Mouse (Mus musculus) liver, embryonic 12.5 days (tissue): ENCODE results near the gene Mrpl1. TPM values are rescaled to one million over a fixed set of nuclear protein-coding genes. Genes with fewer than 3 reads are reported as not detected.
A peak's percentile ranks its signal among the peaks of the same experiment; 100 is the strongest.

Experiments
- ATAC-seq: fragments of 200-750 bp; cut with Nextera tagmentation; 2 replicates; pipeline ENCODE4 v1.8.0; 2017; ENCODE audit warnings: moderate number of reproducible peaks, mild to moderate bottlenecking, moderate library complexity
- H3K27ac ChIP-seq: fragments of 300-500 bp; sonication (generic); 2 replicates; pipeline ENCODE4 v1.5.1; 2016; ENCODE audit warnings: mild to moderate bottlenecking
- H3K27me3 ChIP-seq: fragments of 300-500 bp; sonication (generic); replicated peaks from 2 replicates; pipeline ENCODE4 v1.6.1; 2016; ENCODE audit warnings: mild to moderate bottlenecking, moderate library complexity
- H3K36me3 ChIP-seq: fragments of 300-500 bp; sonication (generic); 2 replicates; pipeline ENCODE4 v1.6.1; 2016; ENCODE audit warnings: mild to moderate bottlenecking, moderate library complexity
- H3K4me1 ChIP-seq: fragments of 300-500 bp; sonication (generic); 2 replicates; pipeline ENCODE4 v1.6.1; 2016
- H3K4me2 ChIP-seq: fragments of 300-500 bp; sonication (generic); 2 replicates; pipeline ENCODE4 v1.6.1; 2016; ENCODE audit warnings: mild to moderate bottlenecking, moderate library complexity
- H3K4me3 ChIP-seq: fragments of 300-500 bp; sonication (generic); 2 replicates; pipeline ENCODE4 v1.5.1; 2016; ENCODE audit warnings: mild to moderate bottlenecking, moderate library complexity
- H3K9ac ChIP-seq: fragments of 300-500 bp; sonication (generic); 2 replicates; pipeline ENCODE4 v1.6.1; 2016; ENCODE audit warnings: mild to moderate bottlenecking, moderate library complexity
- H3K9me3 ChIP-seq: fragments of 300-500 bp; sonication (generic); replicated peaks from 2 replicates; pipeline ENCODE4 v1.6.1; 2016; ENCODE audit warnings: mild to moderate bottlenecking, moderate library complexity
- WGBS: fragments of 180-500 bp; shearing (Covaris S2); methylation state at CpG from one replicate; pipeline ENCODE4 v1.1.7; 2016; ENCODE audit not compliant: insufficient replicate concordance; 5-methylcytosine and 5-hydroxymethylcytosine counted together
- polyA plus RNA-seq: library from polyadenylated mRNA; unstranded; fragments of >200 nt; fragmentation: Nextera tagmentation; extraction: Ambion mirVana; gene quantifications from 2 replicates; pipeline ENCODE4 v1.2.1, GENCODE M21; 2016

The Mrpl1 gene
- polyA plus RNA-seq, result 22.3 and 23.6 TPM in 2 replicates

DNA sequence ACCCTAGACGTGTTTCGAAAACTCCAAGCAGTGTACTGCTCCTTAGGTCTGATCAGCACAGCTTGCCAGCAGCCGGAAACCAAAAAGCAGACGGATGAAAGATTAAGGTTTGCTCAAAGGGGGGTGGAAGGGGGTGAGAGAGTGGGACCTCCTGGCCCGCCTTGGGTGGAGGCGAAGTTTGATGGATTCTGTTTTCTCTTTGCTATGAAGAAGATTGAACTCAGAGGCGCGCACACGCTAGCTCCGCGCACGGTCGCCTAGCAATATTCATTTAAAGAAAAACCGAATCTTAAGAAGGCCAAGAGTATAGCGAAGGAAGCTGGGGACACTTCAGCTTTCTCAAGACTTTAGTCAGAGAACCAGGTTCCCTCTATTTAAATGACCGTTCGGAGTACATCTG lies at the start of gene Mrpl1:
TSS of gene Mrpl1 (plus strand) at position 35 of the 400 bp plus-strand sequence.
- Histone ChIP-seq H3K4me2 (peak within 1 kb of the TSS; percentile 86), H3K9me3 (no peaks in the 10 kb centered on the region), H3K9ac (peak within 1 kb of the TSS; percentile 82), H3K4me1 (peaks cover 23% of the 10 kb centered on the region), H3K27me3 (no peaks in the 10 kb centered on the region), H3K4me3 (peak within 1 kb of the TSS; percentile 86), H3K27ac (peak within 1 kb of the TSS; percentile 84), H3K36me3 (peaks cover 9% of the 10 kb centered on the region)
- 1% methylated on average over 17 of the region's 17 CpGs for WGBS
- ATAC-seq, result peak; percentile 73

DNA sequence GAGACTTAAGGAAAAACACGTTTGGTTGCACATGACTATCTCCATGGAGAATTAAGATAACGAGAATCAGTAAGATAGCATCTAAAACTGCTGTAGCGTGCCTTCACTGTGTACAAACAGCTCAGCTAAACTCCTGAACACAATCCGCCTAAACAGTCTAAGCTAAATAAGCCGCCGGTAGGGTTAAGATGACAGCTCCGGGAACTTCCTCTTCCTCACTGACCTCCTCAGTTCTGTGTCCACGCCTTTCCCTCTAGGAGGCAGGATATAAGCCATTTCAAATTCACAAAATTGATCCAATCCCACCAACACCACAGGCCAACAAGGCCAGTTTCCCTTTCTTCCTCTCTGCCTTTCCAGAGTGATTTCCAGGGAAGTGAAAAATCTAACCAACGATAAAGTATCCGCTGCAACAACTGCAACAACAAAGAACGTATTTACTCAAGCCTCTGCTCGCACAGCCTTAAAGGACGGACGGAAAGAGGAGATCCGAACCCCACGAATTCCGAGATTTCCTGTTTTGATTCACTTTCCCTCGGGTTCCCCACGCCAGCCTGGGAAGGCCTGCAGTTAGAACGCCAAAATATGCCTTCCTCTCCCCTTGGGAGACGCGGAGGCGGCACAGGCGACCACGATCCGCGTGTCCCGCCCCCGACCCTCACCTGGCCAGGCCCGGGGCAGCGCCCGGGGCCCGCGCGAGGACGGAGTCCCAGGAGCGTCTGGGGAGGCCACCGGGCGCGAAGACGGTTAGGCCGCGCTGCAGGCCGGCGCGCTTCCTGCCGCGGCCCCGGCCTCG lies 48.6 kb upstream of the Mrpl1 start:
- no peak for ATAC-seq
- Histone ChIP-seq H3K9me3 (no peaks in the 10 kb centered on the region), H3K4me2 (peak overlapping the region; percentile 96), H3K4me1 (peaks cover 26% of the 10 kb centered on the region), H3K9ac (peak overlapping the region; percentile 94), H3K27ac (peak overlapping the region; percentile 98), H3K4me3 (peak overlapping the region; percentile 95), H3K27me3 (no peaks in the 10 kb centered on the region), H3K36me3 (no peaks in the 10 kb centered on the region)
- under 1% methylated on average over 39 of the region's 50 CpGs for WGBS

DNA sequence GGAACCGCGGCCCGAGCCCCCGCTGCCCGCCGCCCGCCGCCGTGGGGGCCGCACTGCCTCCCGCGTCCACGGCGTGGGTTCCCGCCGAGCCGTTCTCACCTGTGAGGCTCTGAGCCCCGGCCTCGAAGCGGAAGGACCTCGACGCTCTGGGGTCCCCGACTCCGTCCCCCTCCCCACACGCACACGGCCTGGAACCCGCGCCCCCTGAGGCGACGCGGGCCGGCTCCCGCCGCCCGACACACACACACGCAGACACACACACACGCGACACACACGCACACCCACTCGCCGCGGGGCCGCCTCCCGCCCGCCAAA lies 48.1 kb upstream of the Mrpl1 start:
- Histone ChIP-seq H3K4me1 (peaks cover 26% of the 10 kb centered on the region), H3K9me3 (no peaks in the 10 kb centered on the region), H3K4me2 (peak overlapping the region; percentile 96), H3K27me3 (no peaks in the 10 kb centered on the region), H3K4me3 (peak overlapping the region; percentile 95), H3K27ac (peak overlapping the region; percentile 98), H3K36me3 (no peaks in the 10 kb centered on the region), H3K9ac (peak overlapping the region; percentile 94)
- WGBS, result 1% methylated on average over 36 of the region's 45 CpGs
- 0 out of 2 replicates have a peak, but pooled peaks have one; percentile 9 for ATAC-seq

DNA sequence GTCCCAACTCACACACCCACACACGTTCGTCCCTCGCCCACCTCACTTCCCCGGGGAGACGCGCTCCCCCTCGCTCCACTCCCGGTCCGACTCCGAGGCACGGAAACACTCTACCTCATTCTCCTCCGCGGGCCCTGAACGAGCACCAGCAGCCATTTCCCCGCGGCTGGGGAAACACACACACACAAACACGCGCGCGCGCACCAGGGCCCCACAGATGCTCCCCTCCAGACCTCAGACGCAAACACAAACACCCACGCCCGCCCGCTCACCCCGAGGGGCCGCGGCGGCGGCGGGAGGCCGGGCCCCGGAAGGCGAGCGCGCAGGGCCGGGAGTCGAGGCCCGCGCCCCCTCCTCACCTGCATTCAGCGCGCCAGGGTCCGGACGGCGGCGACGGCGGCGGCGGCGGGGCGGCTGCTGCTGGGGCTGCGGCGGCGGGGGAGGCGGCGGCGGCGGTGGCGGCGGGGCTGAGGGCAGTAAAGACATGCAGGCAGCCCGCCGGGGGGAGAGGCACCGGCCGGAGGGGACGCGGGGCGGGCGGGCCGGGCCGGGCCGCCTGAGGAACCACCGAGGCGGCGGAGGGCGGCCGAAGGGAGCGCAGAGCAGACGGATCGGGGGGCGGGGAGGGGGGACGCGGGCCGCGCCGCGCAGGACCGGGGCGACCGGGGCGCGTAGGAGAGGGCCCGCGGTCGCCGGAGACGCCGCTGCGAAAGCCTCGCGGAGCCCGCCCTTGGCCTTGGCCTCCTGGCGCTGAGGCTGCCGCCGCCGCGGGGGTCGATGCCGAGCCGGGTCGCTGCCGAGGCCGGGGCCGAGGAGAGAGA lies 47.5 kb upstream of the Mrpl1 start:
- no peaks in the 10 kb centered on the region for H3K27me3 ChIP-seq
- WGBS, result 1% methylated on average over 80 of the region's 114 CpGs
- peak; percentile 58 for ATAC-seq

DNA sequence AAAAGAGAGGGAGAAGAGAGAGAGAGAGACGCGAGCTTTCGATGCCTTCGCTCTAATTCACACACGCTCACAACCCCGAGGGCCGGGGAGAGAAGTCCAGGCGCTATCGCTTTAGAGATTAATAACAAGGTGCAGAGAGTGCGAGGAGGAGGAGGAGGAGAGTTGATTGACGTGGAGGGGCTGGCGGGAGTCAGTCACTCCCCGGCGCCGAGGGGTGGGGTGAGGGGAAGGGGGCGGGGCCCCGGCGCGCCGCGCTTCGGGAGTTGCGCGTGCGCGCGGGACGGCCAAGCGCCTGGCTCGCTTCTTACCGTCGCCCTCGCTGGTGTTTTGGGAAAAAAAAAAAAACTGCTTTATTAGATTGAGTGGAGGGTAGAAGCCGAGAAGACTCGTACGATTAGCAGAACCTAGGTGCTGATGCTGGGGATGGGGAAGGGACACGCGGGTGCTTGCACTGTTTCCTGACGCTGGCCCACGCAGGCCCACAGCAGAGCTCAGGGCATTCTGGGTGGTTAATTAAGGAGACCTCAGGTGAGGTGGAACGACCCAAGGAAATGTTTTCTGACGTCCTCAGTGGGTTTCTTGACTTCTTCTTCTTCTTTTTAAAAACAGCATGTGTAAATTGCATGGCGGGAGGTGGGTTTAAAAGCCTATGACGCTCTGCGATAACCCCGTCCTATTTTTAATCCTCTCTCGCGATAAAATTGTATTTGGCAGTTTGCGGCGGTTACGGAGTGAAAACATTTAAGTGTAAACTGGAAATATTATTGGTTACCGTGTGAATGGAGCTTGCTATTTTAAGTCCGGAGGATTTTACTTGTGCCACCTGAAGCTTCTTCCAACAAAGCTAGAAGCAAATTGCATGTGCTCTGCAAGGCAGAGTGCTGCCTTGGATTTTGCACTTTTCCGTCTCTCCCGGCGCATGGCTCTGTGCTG lies 46.6 kb upstream of the Mrpl1 start:
- H3K27me3 ChIP-seq, result no peaks in the 10 kb centered on the region

More for the DNA sequence above, 47.5 kb upstream of the Mrpl1 start:
- H3K9ac ChIP-seq, result peak overlapping the region; percentile 94
- peak overlapping the region; percentile 95 for H3K4me3 ChIP-seq
- peak overlapping the region; percentile 96 for H3K4me2 ChIP-seq
- peak overlapping the region; percentile 98 for H3K27ac ChIP-seq
- no peaks in the 10 kb centered on the region for H3K9me3 ChIP-seq
- H3K4me1 ChIP-seq, result peaks cover 26% of the 10 kb centered on the region
- no peaks in the 10 kb centered on the region for H3K36me3 ChIP-seq

DNA sequence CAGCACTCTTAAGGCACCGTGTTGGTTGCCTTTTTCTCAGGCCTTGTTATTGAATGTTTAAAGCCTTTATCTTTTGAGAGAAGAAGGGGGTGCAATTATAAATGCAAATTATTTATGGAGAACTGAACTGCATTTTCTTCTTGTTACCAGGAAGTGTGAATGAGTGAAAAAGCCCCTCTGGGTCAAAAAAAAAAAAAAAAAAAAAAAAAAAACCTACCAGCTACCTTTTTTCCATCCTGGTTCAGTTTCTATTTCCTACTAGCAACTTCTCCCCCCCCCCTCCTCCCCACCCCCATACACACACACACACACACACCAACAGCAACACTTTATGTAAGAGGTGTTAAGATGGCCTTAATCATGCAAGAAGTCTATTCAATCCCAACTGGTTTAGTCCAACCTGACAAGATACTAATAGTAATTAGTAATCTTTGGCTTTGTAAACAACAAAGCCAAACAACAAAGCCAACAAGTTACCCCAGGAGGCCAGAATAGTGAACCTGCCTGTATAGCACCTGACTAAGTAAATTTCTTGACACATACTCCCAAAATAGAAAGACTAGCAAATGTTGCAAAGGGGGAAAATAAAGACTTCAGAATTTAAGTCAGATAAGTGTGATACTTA lies 45.8 kb upstream of the Mrpl1 start:
- WGBS, result 0% methylated on average over 1 of the region's 1 CpGs
- Histone ChIP-seq H3K9ac (peak overlapping the region; percentile 94), H3K4me2 (peak overlapping the region; percentile 96), H3K27me3 (no peaks in the 10 kb centered on the region), H3K36me3 (no peaks in the 10 kb centered on the region), H3K9me3 (no peaks in the 10 kb centered on the region), H3K4me3 (peak overlapping the region; percentile 95), H3K4me1 (peaks cover 26% of the 10 kb centered on the region), H3K27ac (peak overlapping the region; percentile 98)
- ATAC-seq, result no peak

More for the DNA sequence above, 46.6 kb upstream of the Mrpl1 start:
- under 1% methylated on average over 56 of the region's 56 CpGs for WGBS
- H3K9me3 ChIP-seq, result no peaks in the 10 kb centered on the region
- ATAC-seq, result peak; percentile 94
- no peaks in the 10 kb centered on the region for H3K36me3 ChIP-seq
- H3K27ac ChIP-seq, result peak overlapping the region; percentile 98
- H3K4me2 ChIP-seq, result peak overlapping the region; percentile 96
- peak overlapping the region; percentile 95 for H3K4me3 ChIP-seq
- H3K4me1 ChIP-seq, result peaks cover 26% of the 10 kb centered on the region
- peak overlapping the region; percentile 94 for H3K9ac ChIP-seq

DNA sequence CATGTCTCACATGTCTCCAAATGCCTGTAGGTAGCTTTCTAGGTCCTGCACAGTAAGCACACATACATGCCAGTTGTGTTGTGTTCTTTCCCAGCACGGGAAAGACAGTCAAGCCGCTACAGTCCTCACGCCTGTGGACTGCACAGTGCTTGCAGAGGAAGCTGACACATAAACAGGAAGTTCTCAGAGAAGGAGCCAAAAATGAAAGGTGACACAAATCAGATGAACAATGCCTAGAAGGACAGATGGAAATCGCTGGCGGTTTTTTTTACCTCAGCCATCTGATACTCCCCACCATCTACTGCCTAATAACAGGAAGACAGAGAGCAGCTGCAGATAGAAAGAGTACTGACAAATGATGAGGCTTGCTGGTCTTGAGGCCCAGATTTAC lies 45.3 kb upstream of the Mrpl1 start, which contains the start of gene Cnot6l:
TSS of gene Cnot6l (minus strand) at position 151 of the 391 bp plus-strand sequence.
- ATAC-seq, result no peak
- Histone ChIP-seq H3K4me3 (peak within 1 kb of the TSS; percentile 95), H3K4me2 (peak within 1 kb of the TSS; percentile 96), H3K27ac (peak within 1 kb of the TSS; percentile 98), H3K36me3 (no peaks in the 10 kb centered on the region), H3K9me3 (no peaks in the 10 kb centered on the region), H3K4me1 (peaks cover 26% of the 10 kb centered on the region), H3K9ac (peak within 1 kb of the TSS; percentile 94), H3K27me3 (no peaks in the 10 kb centered on the region)
- WGBS, result 14% methylated on average over 5 of the region's 5 CpGs

DNA sequence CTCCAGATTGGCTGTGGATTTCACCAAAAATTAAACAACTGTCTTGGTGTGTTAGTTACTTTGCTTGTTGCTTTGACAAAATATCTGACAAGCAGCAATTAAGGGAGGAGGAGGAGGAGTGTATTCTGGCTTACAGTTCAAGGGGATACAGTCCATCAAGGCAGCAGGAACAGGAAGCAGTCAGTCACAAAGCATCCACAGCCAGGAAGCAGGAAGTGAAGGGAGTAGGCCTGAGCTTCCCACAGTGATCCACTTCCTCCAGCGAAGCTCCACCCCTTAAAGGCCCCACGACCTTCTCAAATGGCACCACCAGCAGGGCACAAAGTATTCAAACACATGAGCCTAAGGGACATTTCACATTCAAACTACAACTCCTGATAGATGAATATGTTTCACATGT lies 42.5 kb upstream of the Mrpl1 start:
- Histone ChIP-seq H3K27me3 (no peaks in the 10 kb centered on the region), H3K9me3 (no peaks in the 10 kb centered on the region), H3K4me2 (no peak overlapping the region), H3K9ac (no peak overlapping the region), H3K36me3 (no peaks in the 10 kb centered on the region), H3K27ac (no peak overlapping the region), H3K4me3 (no peak overlapping the region), H3K4me1 (peaks cover 11% of the 10 kb centered on the region)
- ATAC-seq, result no peak
- 64% methylated on average over 2 of the region's 2 CpGs for WGBS

DNA sequence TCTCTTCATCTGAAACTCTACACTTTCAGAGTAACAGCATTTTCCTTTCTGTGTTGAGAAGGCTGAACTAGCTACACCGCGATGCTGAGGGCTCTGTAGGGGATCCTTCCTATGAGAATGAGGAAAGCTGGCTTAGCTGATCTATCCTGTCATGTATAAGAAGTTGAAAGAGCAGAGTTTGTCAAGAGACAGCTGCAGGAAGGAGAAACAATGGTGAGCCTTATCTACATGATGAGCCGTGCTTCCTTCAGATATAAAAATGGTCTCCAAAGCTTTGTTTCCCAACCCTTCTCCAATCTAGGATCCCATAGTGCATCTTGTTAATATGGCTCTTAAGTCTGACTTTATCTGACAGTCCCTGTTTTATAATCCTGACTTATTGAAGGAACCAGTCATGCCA lies 38.9 kb upstream of the Mrpl1 start:
- H3K36me3 ChIP-seq, result no peaks in the 10 kb centered on the region
- H3K4me1 ChIP-seq, result no peaks in the 10 kb centered on the region
- no peaks in the 10 kb centered on the region for H3K9me3 ChIP-seq
- no peak for ATAC-seq
- no peak overlapping the region for H3K27ac ChIP-seq
- H3K4me3 ChIP-seq, result no peak overlapping the region
- no peak overlapping the region for H3K4me2 ChIP-seq
- WGBS, result 31% methylated on average over 3 of the region's 3 CpGs
- no peaks in the 10 kb centered on the region for H3K27me3 ChIP-seq
- H3K9ac ChIP-seq, result no peak overlapping the region

DNA sequence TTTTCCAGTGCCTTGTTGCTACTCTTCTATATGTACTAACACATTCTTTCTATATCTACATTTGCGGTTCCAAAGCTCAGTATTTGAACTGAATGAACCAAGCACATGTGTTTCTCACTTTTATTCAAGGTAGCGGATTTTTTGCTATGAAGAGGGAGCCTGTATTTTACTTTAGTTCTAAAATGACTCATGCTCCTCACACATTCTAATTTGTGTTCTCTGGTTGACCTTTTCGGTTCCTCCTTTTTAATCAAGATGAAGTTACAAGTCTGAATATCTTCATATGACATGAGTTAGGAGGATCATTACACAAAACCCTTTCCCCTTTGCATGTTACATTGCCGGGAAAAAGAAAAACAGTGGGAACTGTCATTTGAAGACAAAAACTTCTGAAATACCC lies 37.5 kb upstream of the Mrpl1 start:
- Histone ChIP-seq H3K27me3 (no peaks in the 10 kb centered on the region), H3K27ac (no peak overlapping the region), H3K9ac (no peak overlapping the region), H3K4me2 (no peak overlapping the region), H3K4me1 (no peaks in the 10 kb centered on the region), H3K36me3 (no peaks in the 10 kb centered on the region), H3K4me3 (no peak overlapping the region), H3K9me3 (no peaks in the 10 kb centered on the region)
- WGBS, result 78% methylated on average over 4 of the region's 4 CpGs
- ATAC-seq, result no peak

DNA sequence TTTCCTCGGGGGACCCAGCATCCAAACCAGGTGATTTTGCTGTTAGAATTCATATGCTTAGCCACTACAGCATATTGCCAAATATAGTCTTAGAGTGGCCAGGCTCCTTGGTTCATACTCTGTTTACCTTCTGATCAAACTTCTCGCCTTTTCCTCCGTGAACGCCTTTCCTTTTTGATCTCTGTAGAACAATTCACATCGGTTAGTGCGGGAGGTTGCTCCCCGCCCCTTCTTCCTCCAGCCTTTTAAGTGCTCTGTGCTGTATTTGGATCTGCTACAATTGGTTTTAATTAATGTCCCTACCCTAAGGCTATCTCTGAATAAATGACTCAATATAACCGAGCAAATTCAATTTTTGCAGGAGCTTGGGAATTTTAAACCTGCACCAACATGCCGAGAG lies 33.2 kb upstream of the Mrpl1 start:
- no peak overlapping the region for H3K4me2 ChIP-seq
- H3K9me3 ChIP-seq, result no peaks in the 10 kb centered on the region
- no peak for ATAC-seq
- H3K27ac ChIP-seq, result no peak overlapping the region
- no peak overlapping the region for H3K9ac ChIP-seq
- H3K4me1 ChIP-seq, result no peaks in the 10 kb centered on the region
- H3K36me3 ChIP-seq, result no peaks in the 10 kb centered on the region
- no peaks in the 10 kb centered on the region for H3K27me3 ChIP-seq
- WGBS, result 68% methylated on average over 9 of the region's 9 CpGs
- no peak overlapping the region for H3K4me3 ChIP-seq
